Mouse (Mus musculus): ENCODE measurements around the gene Hmcn1. TPM values are rescaled to one million over a fixed set of nuclear protein-coding genes. Genes with fewer than 3 reads are reported as not detected.
A peak's percentile ranks its signal among the peaks of the same experiment; 100 is the strongest.

Hmcn1 gene
- total RNA-seq, 2 experiments from 2014 or later, result 5.0 to 5.8 TPM

GRCm38 (mm10) chr1:151025049-151025773, 32.0 kb upstream of the Hmcn1 start:
- Histone ChIP-seq H3K4me3 (peak overlapping the region; percentile 53), H3K27ac (peak overlapping the region; percentile 71)
- TF ChIP-seq CTCF (IDR thresholded peaks at IDR 0.05), result no peak
- DNase-seq, result no peak
- intact Hi-C loops (cut with DNase I), result no loop called here

DNA sequence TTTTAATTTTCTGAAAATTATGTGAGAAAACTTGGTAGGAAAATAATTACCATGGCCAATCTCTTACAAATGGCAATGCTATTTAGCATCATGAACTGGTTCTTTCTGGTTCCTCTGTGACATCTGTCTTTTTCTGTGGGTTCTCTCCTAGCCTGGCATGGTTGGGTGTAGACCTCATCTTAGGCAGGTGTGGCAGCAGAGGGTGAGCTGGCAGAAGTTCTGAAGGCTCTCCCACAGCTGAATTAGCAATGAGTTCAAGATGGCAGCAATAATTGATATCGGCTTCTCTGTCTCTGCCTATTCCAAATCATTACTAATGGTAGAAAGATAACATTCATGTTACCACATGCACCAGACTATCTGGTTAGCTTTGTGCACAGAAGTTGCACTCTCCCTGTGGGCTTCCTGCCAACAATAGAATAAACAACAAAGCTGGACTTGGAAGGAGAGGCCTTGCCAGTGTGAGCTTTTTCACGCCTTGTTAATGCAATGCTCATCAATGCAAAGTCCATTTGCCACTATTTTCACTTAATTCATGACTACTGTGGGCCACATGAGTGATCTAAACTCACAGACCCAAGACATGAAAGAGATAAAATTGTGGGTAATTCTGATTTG, 26.1 kb upstream of the Hmcn1 start:
- intact Hi-C loops (cut with DNase I), result no loop called here
- DNase-seq, result no peak
- no peak for TF ChIP-seq CTCF (IDR thresholded peaks at IDR 0.05)
- H3K27ac ChIP-seq, result no peak overlapping the region
- H3K4me3 ChIP-seq, result no peak overlapping the region

DNA sequence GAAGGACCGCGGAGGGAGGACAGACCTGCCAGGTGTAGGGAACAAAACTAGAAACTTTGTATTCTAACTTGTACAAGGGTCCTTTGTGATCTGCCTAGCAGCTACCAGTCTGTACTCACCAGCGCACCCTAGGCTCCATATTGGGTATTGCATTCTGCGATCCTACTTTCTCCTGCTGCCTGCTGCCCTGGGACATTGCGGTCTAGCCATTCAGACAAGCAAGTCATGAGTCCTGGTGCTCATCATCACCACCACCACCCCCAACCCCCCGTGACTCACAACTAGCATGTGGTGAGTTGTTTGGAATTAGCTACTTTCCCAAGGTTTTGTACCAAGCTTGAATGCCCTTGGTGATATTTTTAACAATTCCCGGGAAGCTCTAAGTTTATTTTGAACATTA, 17.8 kb upstream of the Hmcn1 start:
- TF ChIP-seq CTCF (IDR thresholded peaks at IDR 0.05), result peak; percentile 70
- no peak overlapping the region for H3K4me3 ChIP-seq
- DNase-seq, result peak; percentile 65
- intact Hi-C loops (cut with DNase I), result no loop called here
- no peak overlapping the region for H3K27ac ChIP-seq

GRCm38 (mm10) chr1:151009115-151009797, 16.0 kb upstream of the Hmcn1 start:
- no peak overlapping the region for H3K4me3 ChIP-seq
- H3K27ac ChIP-seq, result no peak overlapping the region
- TF ChIP-seq CTCF (IDR thresholded peaks at IDR 0.05), result peak; percentile 90
- intact Hi-C loops (cut with DNase I), result loop anchor here (2.0 kb wide), 1 partner anchor 468 kb away; no protein-coding TSS in a partner anchor
- DNase-seq, result no peak

DNA sequence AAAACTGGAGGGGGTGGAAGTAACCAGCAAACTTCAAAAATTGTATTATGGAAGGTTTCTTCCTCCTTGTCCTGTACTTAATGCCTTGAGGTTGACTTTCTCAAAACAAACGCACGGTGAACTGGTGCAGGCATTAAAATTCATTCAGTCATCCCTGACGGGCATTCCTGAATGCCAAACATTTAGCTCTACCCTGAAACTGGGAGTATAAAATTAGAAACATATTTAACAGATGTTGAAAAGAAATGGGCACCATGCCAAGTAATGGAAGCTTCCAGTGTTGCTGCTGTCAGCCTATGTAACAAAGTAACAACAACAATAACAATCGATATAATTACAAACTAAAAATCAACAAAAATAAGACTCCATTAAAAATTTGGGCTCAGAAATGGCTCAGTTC, 14.5 kb upstream of the Hmcn1 start:
- Histone ChIP-seq H3K4me3 (no peak overlapping the region), H3K27ac (no peak overlapping the region)
- TF ChIP-seq CTCF (IDR thresholded peaks at IDR 0.05), result no peak
- DNase-seq, result no peak
- intact Hi-C loops (cut with DNase I), result loop anchor here (2.0 kb wide), 1 partner anchor 467 kb away; no protein-coding TSS in a partner anchor

GRCm38 (mm10) chr1:151004007-151004406, 10.8 kb upstream of the Hmcn1 start:
- no peak for TF ChIP-seq CTCF (IDR thresholded peaks at IDR 0.05)
- intact Hi-C loops (cut with DNase I), result no loop called here
- DNase-seq, result no peak
- Histone ChIP-seq H3K4me3 (no peak overlapping the region), H3K27ac (no peak overlapping the region)

GRCm38 (mm10) chr1:151001868-151002428, 8.7 kb upstream of the Hmcn1 start:
- intact Hi-C loops (cut with DNase I), result no loop called here
- DNase-seq, result no peak
- no peak overlapping the region for H3K4me3 ChIP-seq
- H3K27ac ChIP-seq, result no peak overlapping the region
- TF ChIP-seq CTCF (IDR thresholded peaks at IDR 0.05), result no peak

DNA sequence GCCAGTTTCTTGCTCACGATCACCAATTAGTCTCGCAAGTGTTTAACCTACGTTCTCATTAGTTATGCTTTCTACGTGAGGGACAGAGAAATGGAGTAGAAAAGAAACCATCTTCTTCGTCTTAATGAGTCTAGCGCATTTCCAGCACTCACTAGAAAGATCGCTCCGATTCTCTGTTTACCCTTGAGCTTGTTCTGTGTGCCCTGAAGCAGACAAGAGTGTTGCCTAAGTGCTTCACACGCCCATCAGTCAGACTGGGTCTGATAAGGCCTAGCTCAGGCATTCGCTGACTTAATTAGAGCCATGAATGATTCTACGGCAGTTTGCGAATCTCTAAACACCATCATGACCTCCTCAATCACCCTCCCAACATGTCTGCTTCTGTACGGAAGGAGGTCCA, 7.5 kb upstream of the Hmcn1 start:
- no peak for DNase-seq
- H3K27ac ChIP-seq, result no peak overlapping the region
- intact Hi-C loops (cut with DNase I), result no loop called here

DNA sequence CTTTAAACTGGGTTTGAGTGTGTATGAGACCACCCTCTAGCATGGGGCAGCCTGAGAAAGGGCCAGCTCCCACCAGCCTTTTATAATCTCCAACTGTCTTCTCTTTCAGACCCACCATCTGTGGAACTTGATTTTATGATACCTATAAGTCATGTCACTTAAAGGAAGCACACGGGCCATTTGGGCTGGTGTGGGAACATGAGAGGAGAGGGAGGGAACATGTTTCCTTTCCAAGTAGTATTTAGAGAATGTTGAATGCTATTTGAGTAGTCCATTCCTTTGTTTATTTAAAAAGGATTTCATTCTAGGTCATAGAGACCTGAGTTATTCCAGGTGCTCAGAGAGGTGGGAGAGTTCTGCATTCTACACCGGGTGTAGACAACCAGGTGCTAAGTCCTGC, 1.4 kb upstream of the Hmcn1 start:
- TF ChIP-seq CTCF (IDR thresholded peaks at IDR 0.05), result no peak
- intact Hi-C loops (cut with DNase I), result no loop called here
- no peak overlapping the region for H3K4me3 ChIP-seq
- no peak overlapping the region for H3K27ac ChIP-seq
- DNase-seq, result no peak

More for the DNA sequence above, 7.5 kb upstream of the Hmcn1 start:
- no peak for TF ChIP-seq CTCF (IDR thresholded peaks at IDR 0.05)
- H3K4me3 ChIP-seq, result no peak overlapping the region

DNA sequence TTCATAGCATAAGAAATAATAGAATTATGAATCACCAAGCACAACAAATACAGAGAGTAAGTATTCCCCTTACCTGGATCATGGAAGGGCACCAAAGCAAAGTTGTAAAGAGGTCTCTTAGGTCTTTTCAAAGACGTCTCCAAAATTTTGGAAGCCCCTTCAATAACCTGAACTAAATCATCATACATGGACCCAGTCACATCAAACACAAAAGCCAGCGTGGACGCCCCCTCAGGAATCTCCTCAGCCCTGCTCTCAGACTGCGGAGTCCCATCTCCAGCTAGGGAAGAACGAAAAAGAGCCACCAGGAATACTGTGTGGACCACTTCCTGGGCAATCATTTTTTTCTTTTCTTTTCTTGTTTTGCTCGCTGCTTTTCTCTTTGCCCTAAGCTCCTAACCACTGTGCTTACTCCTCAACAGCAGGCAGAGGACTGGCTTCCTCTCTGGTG, 499 bp downstream of the Hmcn1 start:
- Histone ChIP-seq H3K4me3 (peak overlapping the region; percentile 79), H3K27ac (peak overlapping the region; percentile 70)
- no peak for TF ChIP-seq CTCF (IDR thresholded peaks at IDR 0.05)
- intact Hi-C loops (cut with DNase I), result no loop called here
- no peak for DNase-seq

DNA sequence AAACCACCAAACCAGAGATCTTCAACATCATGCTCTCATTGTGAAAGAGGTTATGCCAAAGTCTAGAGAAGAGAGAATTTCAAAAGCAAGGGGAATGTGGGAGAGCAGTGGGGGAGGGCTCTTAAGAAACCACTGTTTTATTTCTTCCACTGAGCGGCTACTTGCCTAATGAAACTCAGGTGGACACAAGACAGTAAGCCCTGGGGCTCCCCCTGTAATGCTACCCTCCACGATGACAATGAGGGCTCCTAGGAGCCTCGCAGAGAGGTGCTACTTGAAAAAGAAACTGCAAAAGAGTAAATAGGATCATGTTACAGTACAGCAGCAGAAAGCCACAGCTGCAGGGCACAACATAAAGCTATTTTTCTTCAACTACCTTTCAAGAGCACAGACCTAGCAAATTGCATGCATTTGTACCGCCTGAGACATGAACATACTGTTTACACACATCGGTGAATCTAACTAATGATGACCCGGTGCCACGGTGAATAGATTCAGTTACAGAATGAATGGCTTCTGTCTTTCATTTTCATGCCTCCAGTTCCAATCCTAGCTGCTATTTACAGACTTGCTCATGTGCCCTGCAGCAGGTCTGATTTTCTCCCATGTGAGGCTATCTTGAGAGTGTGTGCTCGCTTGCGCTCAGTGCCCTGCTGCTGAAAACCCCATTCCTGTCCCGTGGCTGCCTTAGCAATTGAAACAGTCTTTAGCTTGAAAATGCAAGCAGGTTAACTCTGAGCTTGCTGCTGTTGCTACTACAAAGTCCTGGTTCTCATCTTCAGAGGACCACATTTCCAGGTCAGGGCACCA, 1.3 kb downstream of the Hmcn1 start:
- no peak for TF ChIP-seq CTCF (IDR thresholded peaks at IDR 0.05)
- Histone ChIP-seq H3K27ac (peak overlapping the region; percentile 55), H3K4me3 (peak overlapping the region; percentile 79)
- DNase-seq, result no peak
- intact Hi-C loops (cut with DNase I), result no loop called here

GRCm38 (mm10) chr1:150984888-150985287, 8.3 kb downstream of the Hmcn1 start:
- intact Hi-C loops (cut with DNase I), result no loop called here
- H3K27ac ChIP-seq, result no peak overlapping the region
- no peak for TF ChIP-seq CTCF (IDR thresholded peaks at IDR 0.05)
- DNase-seq, result no peak
- no peak overlapping the region for H3K4me3 ChIP-seq

Measured in gastrocnemius, adult 2 months (tissue).